Mouse (Mus musculus) CH12F3 (cell line): ENCODE measurements around the gene Gm17349.
"Not testable (repeated sequence)": the region's sequence is repeated elsewhere in the genome, so short reads cannot be mapped to it uniquely, and the experiment has no call there.

Experiments
- in situ Hi-C: fragments of 300-500 bp; cut with MboI; formaldehyde crosslinking; loops from 2 replicates; pipeline ENCODE4 v1.14.3; 2020; ENCODE audit warnings: low sequenced_read_pairs

The Gm17349 gene

GRCm38 (mm10) chr15:99701640-99701998 lies 3.7 kb downstream of the Gm17349 start:
- in situ Hi-C loops, result not testable (repeated sequence)

GRCm38 (mm10) chr15:99700219-99701106 lies 4.8 kb downstream of the Gm17349 start:
- in situ Hi-C loops, result no loop called here

- in situ Hi-C loops, result no loop called here
Observed at GRCm38 (mm10) chr15:99699715-99700114, 5.6 kb downstream of the Gm17349 start.

- in situ Hi-C loops, result no loop called here
Observed at GRCm38 (mm10) chr15:99698533-99699085, 6.7 kb downstream of the Gm17349 start.

GRCm38 (mm10) chr15:99697309-99697708 lies 8.0 kb downstream of the Gm17349 start:
- in situ Hi-C loops, result no loop called here

- in situ Hi-C loops, result no loop called here
Observed at GRCm38 (mm10) chr15:99691976-99692375, 13.3 kb downstream of the Gm17349 start.

GRCm38 (mm10) chr15:99690924-99691323 lies 14.4 kb downstream of the Gm17349 start:
- in situ Hi-C loops, result no loop called here

GRCm38 (mm10) chr15:99688712-99689111 lies 16.6 kb downstream of the Gm17349 start:
- in situ Hi-C loops, result no loop called here

GRCm38 (mm10) chr15:99684156-99684555 lies 21.1 kb downstream of the Gm17349 start:
- in situ Hi-C loops, result no loop called here

GRCm38 (mm10) chr15:99682880-99683279 lies 22.4 kb downstream of the Gm17349 start:
- in situ Hi-C loops, result no loop called here

- in situ Hi-C loops, result no loop called here
Observed at GRCm38 (mm10) chr15:99679008-99679407, 26.3 kb downstream of the Gm17349 start.

- in situ Hi-C loops, result no loop called here
Observed at GRCm38 (mm10) chr15:99678063-99678800, 27.1 kb downstream of the Gm17349 start.

GRCm38 (mm10) chr15:99677089-99677488 lies 28.2 kb downstream of the Gm17349 start:
- in situ Hi-C loops, result no loop called here

- in situ Hi-C loops, result loop anchor here (5.0 kb wide), 1 partner anchor 78 kb away; no protein-coding TSS in a partner anchor
Observed at GRCm38 (mm10) chr15:99674866-99675265, 30.4 kb downstream of the Gm17349 start.

GRCm38 (mm10) chr15:99671783-99672182 lies 33.5 kb downstream of the Gm17349 start:
- in situ Hi-C loops, result loop anchor here (5.0 kb wide), 1 partner anchor 74 kb away; no protein-coding TSS in a partner anchor

GRCm38 (mm10) chr15:99670964-99671670 lies 34.2 kb downstream of the Gm17349 start:
- in situ Hi-C loops, result loop anchor here (5.0 kb wide), 1 partner anchor 74 kb away; no protein-coding TSS in a partner anchor

GRCm38 (mm10) chr15:99670154-99670821 lies 35.0 kb downstream of the Gm17349 start, which contains the start of gene Asic1:
TSS of gene Asic1 (plus strand) at chr15:99670368.
- in situ Hi-C loops, result loop anchor here (5.0 kb wide), 1 partner anchor 73 kb away; no protein-coding TSS in a partner anchor

- in situ Hi-C loops, result no loop called here
Observed at GRCm38 (mm10) chr15:99669392-99669791, 35.9 kb downstream of the Gm17349 start.

GRCm38 (mm10) chr15:99668881-99669280 lies 36.4 kb downstream of the Gm17349 start:
- in situ Hi-C loops, result no loop called here

- in situ Hi-C loops, result no loop called here
Observed at GRCm38 (mm10) chr15:99667544-99667943, 37.7 kb downstream of the Gm17349 start.
